Mouse (Mus musculus): Measurements from ENCODE around the gene Capg.

- TF ChIP-seq MYOD1 (IDR thresholded peaks at IDR 0.05; ENCODE audit: control insufficient read depth in 1 of 3, insufficient read length in 2 of 3, low read depth in 2 of 3) (peak in 1 of 3 experiments; percentile 7), E2F4 (IDR thresholded peaks at IDR 0.05; ENCODE audit: insufficient read depth) (no peak), POLR2AphosphoS2 (IDR thresholded peaks at IDR 0.05; ENCODE audit: insufficient read length, low read depth) (no peak), CEBPB (IDR thresholded peaks at IDR 0.05; ENCODE audit: insufficient read depth, poor library complexity, severe bottlenecking) (no peak), POLR2A (IDR thresholded peaks at IDR 0.05; ENCODE audit: insufficient read length, low read depth) (no peak), TCF3 (IDR thresholded peaks at IDR 0.05; ENCODE audit: insufficient read length, low read depth) (no peak), TCF12 (IDR thresholded peaks at IDR 0.05; ENCODE audit: insufficient read depth, poor library complexity, severe bottlenecking) (no peak), USF1 (IDR thresholded peaks at IDR 0.05; ENCODE audit: low read depth) (no peak)
These were observed 37.6 kb downstream of the Capg start for GRCm38 (mm10) chr6:72581625-72582382.

All from myocyte (in vitro differentiated cells).